ENCODE assay signal across 10 mouse cellular contexts in the genomic region with DNA sequence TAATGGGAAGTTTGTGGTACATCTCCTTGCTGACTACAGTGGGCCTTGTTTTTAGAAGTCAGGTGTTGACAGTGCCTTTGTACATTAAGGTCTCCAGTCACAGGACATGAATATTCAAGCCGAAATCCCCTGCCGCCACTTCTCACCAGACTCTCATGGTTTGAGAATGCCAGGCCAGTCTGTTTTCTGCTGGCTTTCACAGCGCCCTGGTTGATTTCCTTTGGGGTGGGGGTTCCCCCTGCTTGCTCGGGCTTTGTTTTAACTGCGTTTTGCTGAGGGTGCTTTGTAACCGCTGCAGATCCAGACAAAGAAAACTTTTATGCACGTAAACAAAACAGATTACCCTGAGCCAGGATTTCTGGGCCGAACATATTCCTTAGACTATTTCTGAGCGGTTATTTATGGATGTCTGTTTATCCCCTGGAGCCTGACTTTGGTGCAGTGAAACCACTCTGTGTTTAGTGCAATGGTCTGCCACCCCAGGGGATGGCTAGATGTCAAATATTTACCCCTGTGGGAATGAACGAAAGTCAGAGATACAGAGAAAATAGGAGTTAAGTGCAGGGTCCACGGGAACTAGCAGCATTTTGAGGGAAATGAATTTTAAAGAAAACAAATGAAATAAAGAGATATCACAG.
DNase-seq lines count a peak whose midpoint lies in the region; ATAC-seq and TF ChIP-seq lines count a peak whose summit lies in the region.
"Had no signal": no experiment of that assay in that cellular context is flagged by ENCODE, and none has a peak within 500 bp of the region (broad histone marks: within the 10 kb centered on the region; RNA-seq: fewer than 3 reads in every experiment).

No protein-coding gene starts in this region.

- H3K4me1 ChIP-seq in lung, embryonic 16.5 days (replicated peaks; ENCODE audit: control insufficient read depth, insufficient read depth, low read length), result peaks cover 22% of the 10 kb centered on the region
- no peaks in the 10 kb centered on the region for H3K4me1 ChIP-seq in lung, postnatal 0 days (ENCODE audit: insufficient read depth, low read depth, low read length)
- peaks cover 23% of the 10 kb centered on the region for H3K4me1 ChIP-seq in hindbrain, embryonic 13.5 days (replicated peaks)
- peaks cover 16% of the 10 kb centered on the region for H3K4me1 ChIP-seq in neural tube, embryonic 11.5 days (ENCODE audit: control insufficient read depth, insufficient read depth, low read length)
- H3K4me1 ChIP-seq: liver, embryonic 13.5 days had no signal

- H3K9ac ChIP-seq in lung, embryonic 16.5 days (ENCODE audit: low read length), result peak overlapping the region; percentile 13
- no peak overlapping the region for H3K9ac ChIP-seq in lung, postnatal 0 days (replicated peaks; ENCODE audit: low read depth)
- H3K9ac ChIP-seq in hindbrain, embryonic 13.5 days, result peak overlapping the region; percentile 35; the same call in 1 of the 2 replicates
- H3K9ac ChIP-seq in neural tube, embryonic 11.5 days (ENCODE audit: low read length), result no peak overlapping the region
- H3K9ac ChIP-seq: liver, embryonic 13.5 days had no signal

- TF ChIP-seq EP300 in lung, postnatal 0 days (IDR thresholded peaks at IDR 0.05), result no peak

- H3K27ac ChIP-seq in lung, embryonic 16.5 days (ENCODE audit: low read length), result peak overlapping the region; percentile 20; the same call in 1 of the 2 replicates
- H3K27ac ChIP-seq in lung, postnatal 0 days (ENCODE audit: low read length), result no peak overlapping the region
- H3K27ac ChIP-seq in hindbrain, embryonic 13.5 days, result peak overlapping the region; percentile 80
- no peak overlapping the region for H3K27ac ChIP-seq in neural tube, embryonic 11.5 days (ENCODE audit: low read depth, low read length)
- H3K27ac ChIP-seq: liver, embryonic 13.5 days had no signal

- peak; percentile 19 for DNase-seq in adrenal gland, postnatal 10 days
- no peak for DNase-seq in adrenal gland, postnatal 14 days
- DNase-seq in lung, postnatal 0 days (ENCODE audit: low spot score), result no peak
- DNase-seq in neural tube, embryonic 11.5 days (ENCODE audit: low spot score), result no peak
- DNase-seq in right cerebral cortex, adult 2 months (ENCODE audit: low spot score in 2 of 2), result no peak
- no peak for DNase-seq in kidney, adult 11 months
- DNase-seq: liver, embryonic 13.5 days; thymus, postnatal 14 days had no signal

- no peaks in the 10 kb centered on the region for H3K27me3 ChIP-seq in lung, embryonic 16.5 days (ENCODE audit: control insufficient read depth, insufficient read depth, low read depth, low read length)
- H3K27me3 ChIP-seq in lung, postnatal 0 days (replicated peaks; ENCODE audit: insufficient read depth, low read length), result no peaks in the 10 kb centered on the region
- H3K27me3 ChIP-seq in hindbrain, embryonic 13.5 days, result no peaks in the 10 kb centered on the region
- no peaks in the 10 kb centered on the region for H3K27me3 ChIP-seq in neural tube, embryonic 11.5 days (ENCODE audit: control insufficient read depth, insufficient read depth, low read length)
- H3K27me3 ChIP-seq: liver, embryonic 13.5 days had no signal

- WGBS in lung, embryonic 16.5 days, result 40% methylated on average over 11 of the region's 11 CpGs
- WGBS in lung, postnatal 0 days, result 43% methylated on average over 11 of the region's 11 CpGs
- WGBS in hindbrain, embryonic 13.5 days, result 16% methylated on average over 11 of the region's 11 CpGs
- 26% methylated on average over 11 of the region's 11 CpGs for WGBS in neural tube, embryonic 11.5 days

- H3K4me3 ChIP-seq in lung, embryonic 16.5 days (ENCODE audit: low read length), result no peak overlapping the region
- no peak overlapping the region for H3K4me3 ChIP-seq in lung, postnatal 0 days (ENCODE audit: low read depth, low read length)
- H3K4me3 ChIP-seq in hindbrain, embryonic 13.5 days, result no peak overlapping the region
- no peak overlapping the region for H3K4me3 ChIP-seq in neural tube, embryonic 11.5 days (ENCODE audit: low read depth, low read length)
- H3K4me3 ChIP-seq: liver, embryonic 13.5 days had no signal

- no peak for ATAC-seq in lung, embryonic 16.5 days (ENCODE audit: low read depth)
- no peak for ATAC-seq in lung, postnatal 0 days
- peak; percentile 69 for ATAC-seq in hindbrain, embryonic 13.5 days (ENCODE audit: low FRiP score)
- 0 out of 2 replicates have a peak, but pooled peaks have one; percentile 37 for ATAC-seq in neural tube, embryonic 11.5 days (ENCODE audit: insufficient read depth, low FRiP score, low TSS enrichment)

- no peaks in the 10 kb centered on the region for H3K36me3 ChIP-seq in lung, embryonic 16.5 days (ENCODE audit: control insufficient read depth, insufficient read depth, low read length)
- H3K36me3 ChIP-seq in lung, postnatal 0 days (ENCODE audit: insufficient read depth, low read length), result no peaks in the 10 kb centered on the region
- H3K36me3 ChIP-seq in hindbrain, embryonic 13.5 days, result no peaks in the 10 kb centered on the region
- no peaks in the 10 kb centered on the region for H3K36me3 ChIP-seq in neural tube, embryonic 11.5 days (ENCODE audit: control insufficient read depth, insufficient read depth, low read length)
- H3K36me3 ChIP-seq: liver, embryonic 13.5 days had no signal

- H3K4me2 ChIP-seq in lung, embryonic 16.5 days (ENCODE audit: low read depth, low read length), result no peak overlapping the region
- no peak overlapping the region for H3K4me2 ChIP-seq in lung, postnatal 0 days (replicated peaks; ENCODE audit: low read depth, low read length)
- peak overlapping the region; percentile 17; the same call in 1 of the 2 replicates for H3K4me2 ChIP-seq in hindbrain, embryonic 13.5 days
- H3K4me2 ChIP-seq in neural tube, embryonic 11.5 days (ENCODE audit: low read depth), result no peak overlapping the region
- H3K4me2 ChIP-seq: liver, embryonic 13.5 days had no signal

- H3K9me3 ChIP-seq in lung, embryonic 16.5 days (ENCODE audit: control insufficient read depth, low read length), result no peaks in the 10 kb centered on the region
- H3K9me3 ChIP-seq in lung, postnatal 0 days (ENCODE audit: low read length), result no peaks in the 10 kb centered on the region
- H3K9me3 ChIP-seq in hindbrain, embryonic 13.5 days, result no peaks in the 10 kb centered on the region
- no peaks in the 10 kb centered on the region for H3K9me3 ChIP-seq in neural tube, embryonic 11.5 days (ENCODE audit: control insufficient read depth, low read length)
- H3K9me3 ChIP-seq: liver, embryonic 13.5 days had no signal

- no peak for TF ChIP-seq CTCF in lung, postnatal 0 days (IDR thresholded peaks at IDR 0.05)

Comparison
In these comparisons a context has a peak if more than half of its experiments do, and no peak if none do; other contexts are left out.
1. H3K27ac ChIP-seq: peak in lung, embryonic 16.5 days (single experiment) and hindbrain, embryonic 13.5 days (single experiment); none in lung, postnatal 0 days (single experiment) and neural tube, embryonic 11.5 days (single experiment).
2. H3K9ac ChIP-seq: peak in lung, embryonic 16.5 days (single experiment) and hindbrain, embryonic 13.5 days (single experiment); none in lung, postnatal 0 days (single experiment) and neural tube, embryonic 11.5 days (single experiment).
3. ATAC-seq: peak in hindbrain, embryonic 13.5 days (single experiment) and neural tube, embryonic 11.5 days (single experiment); none in lung, embryonic 16.5 days (single experiment) and lung, postnatal 0 days (single experiment).